Mouse (Mus musculus): ENCODE measurements around the gene Gjb3. TPM values are rescaled to one million over a fixed set of nuclear protein-coding genes. Genes with fewer than 3 reads are reported as not detected.

The Gjb3 gene
- total RNA-seq (2012; rRNA removed) (not detected in 2 replicates), total RNA-seq (2014; rRNA removed) (not detected in 2 replicates), polyA plus RNA-seq (2012; ENCODE audit: insufficient read length, low read depth) (not detected in 2 replicates)

GRCm38 (mm10) chr4:127330181-127331100, at the start of gene Gjb3:
Gene Gjb3 (minus strand): TSS chr4:127330844.
- DNase-seq (ENCODE audit: extremely low read depth), result no peak
- Histone ChIP-seq H3K9me3 (replicated peaks; ENCODE audit: low read length) (no peaks in the 10 kb centered on the region), H3K4me1 (ENCODE audit: control insufficient read depth in 1 of 2, insufficient read depth in 2 of 2) (peaks cover 0 to 2% of the 10 kb centered on the region in 2 experiments; a peak in 1 of 4 replicates), H3K27me3 (replicated peaks) (peaks cover 9% of the 10 kb centered on the region), H3K79me2 (replicated peaks; ENCODE audit: control insufficient read depth, extremely low read depth, insufficient read depth, poor library complexity, severe bottlenecking) (no peaks in the 10 kb centered on the region), H3K9ac (ENCODE audit: insufficient read depth, low read depth) (no peak within 1 kb of the TSS), H3K4me2 (ENCODE audit: insufficient read depth, low read depth, poor library complexity, severe bottlenecking) (no peak within 1 kb of the TSS), H3K4me3 (replicated peaks in 1 of 3; ENCODE audit: low read depth in 2 of 3, low read length in 2 of 3, poor library complexity in 1 of 3) (no peak within 1 kb of the TSS), H3K36me3 (replicated peaks in 1 of 2; ENCODE audit: control insufficient read depth in 1 of 2, insufficient read depth in 1 of 2, low read length in 1 of 2) (no peaks in the 10 kb centered on the region), H3K27ac (ENCODE audit: insufficient read depth, low read depth) (no peak within 1 kb of the TSS)
- dilution Hi-C loops (cut with MboI; ENCODE audit: extremely low pct_ligation_motif_present, extremely low pct_unique_long_range_greater_than_20kb, low sequenced_read_pairs), result no loop called here
- in situ Hi-C loops (cut with MboI; ENCODE audit: low pct_ligation_motif_present, low pct_unique_long_range_greater_than_20kb, low sequenced_read_pairs), result no loop called here
- no peak for TF ChIP-seq SMC3 (IDR thresholded peaks at IDR 0.05; ENCODE audit: low read depth, low read length)
- no peak for TF ChIP-seq CHD2 (IDR thresholded peaks at IDR 0.05; ENCODE audit: low read length)
- no peak for TF ChIP-seq USF2 (conservative IDR thresholded peaks at IDR 0.05; ENCODE audit: low read depth, low read length)
- no peak for TF ChIP-seq HCFC1 (IDR thresholded peaks at IDR 0.05; ENCODE audit: low read depth, low read length)
- no peak for TF ChIP-seq MYC (IDR thresholded peaks at IDR 0.05; ENCODE audit: low read depth, low read length)
- TF ChIP-seq BHLHE40 (IDR thresholded peaks at IDR 0.05; ENCODE audit: low read depth, low read length), result no peak
- no peak for TF ChIP-seq SIN3A (IDR thresholded peaks at IDR 0.05; ENCODE audit: low read length)
- no peak for TF ChIP-seq ZKSCAN1 (IDR thresholded peaks at IDR 0.05; ENCODE audit: borderline replicate concordance, low read depth, low read length)
- TF ChIP-seq CHD1 (IDR thresholded peaks at IDR 0.05; ENCODE audit: low read depth, low read length), result no peak
- TF ChIP-seq IRF4 (IDR thresholded peaks at IDR 0.05; ENCODE audit: low read depth, low read length), result no peak
- TF ChIP-seq CTCF (conservative IDR thresholded peaks at IDR 0.05 in 1 of 2, IDR thresholded peaks at IDR 0.05 in 1 of 2; ENCODE audit: low read depth in 2 of 2, low read length in 2 of 2), result no peak
- no peak for TF ChIP-seq USF1 (IDR thresholded peaks at IDR 0.05; ENCODE audit: low read depth, low read length)
- no peak for TF ChIP-seq ZC3H11A (IDR thresholded peaks at IDR 0.05; ENCODE audit: low read depth, low read length)

GRCm38 (mm10) chr4:127377344-127377743, 46.7 kb upstream of the Gjb3 start:
- in situ Hi-C loops (cut with MboI; ENCODE audit: low pct_ligation_motif_present, low pct_unique_long_range_greater_than_20kb, low sequenced_read_pairs), result no loop called here

More at GRCm38 (mm10) chr4:127377344-127377743, 46.7 kb upstream of the Gjb3 start:
- Histone ChIP-seq H3K27ac (ENCODE audit: insufficient read depth, low read depth) (no peak overlapping the region), H3K4me2 (ENCODE audit: insufficient read depth, low read depth, poor library complexity, severe bottlenecking) (no peak overlapping the region), H3K9ac (ENCODE audit: insufficient read depth, low read depth) (no peak overlapping the region), H3K4me3 (replicated peaks in 1 of 3; ENCODE audit: low read depth in 2 of 3, low read length in 2 of 3, poor library complexity in 1 of 3) (no peak overlapping the region), H3K79me2 (replicated peaks; ENCODE audit: control insufficient read depth, extremely low read depth, insufficient read depth, poor library complexity, severe bottlenecking) (no peaks in the 10 kb centered on the region), H3K27me3 (replicated peaks) (no peaks in the 10 kb centered on the region), H3K9me3 (replicated peaks; ENCODE audit: low read length) (peaks cover 22% of the 10 kb centered on the region), H3K36me3 (replicated peaks in 1 of 2; ENCODE audit: control insufficient read depth in 1 of 2, insufficient read depth in 1 of 2, low read length in 1 of 2) (no peaks in the 10 kb centered on the region), H3K4me1 (ENCODE audit: control insufficient read depth in 1 of 2, insufficient read depth in 2 of 2) (no peaks in the 10 kb centered on the region)
- no peak for DNase-seq (ENCODE audit: extremely low read depth)
- dilution Hi-C loops (cut with MboI; ENCODE audit: extremely low pct_ligation_motif_present, extremely low pct_unique_long_range_greater_than_20kb, low sequenced_read_pairs), result no loop called here
- TF ChIP-seq EP300 (IDR thresholded peaks at IDR 0.05; ENCODE audit: low read length) (no peak), RAD21 (IDR thresholded peaks at IDR 0.05; ENCODE audit: low read depth, low read length) (peak; percentile 7), CTCF (conservative IDR thresholded peaks at IDR 0.05 in 1 of 2, IDR thresholded peaks at IDR 0.05 in 1 of 2; ENCODE audit: low read depth in 2 of 2, low read length in 2 of 2) (peak in 1 of 2 experiments; percentile 38; a peak in 1 of 4 replicates)

All from CH12.LX (cell line).